Mouse (Mus musculus): ENCODE results near the gene Gxylt1.

DNA sequence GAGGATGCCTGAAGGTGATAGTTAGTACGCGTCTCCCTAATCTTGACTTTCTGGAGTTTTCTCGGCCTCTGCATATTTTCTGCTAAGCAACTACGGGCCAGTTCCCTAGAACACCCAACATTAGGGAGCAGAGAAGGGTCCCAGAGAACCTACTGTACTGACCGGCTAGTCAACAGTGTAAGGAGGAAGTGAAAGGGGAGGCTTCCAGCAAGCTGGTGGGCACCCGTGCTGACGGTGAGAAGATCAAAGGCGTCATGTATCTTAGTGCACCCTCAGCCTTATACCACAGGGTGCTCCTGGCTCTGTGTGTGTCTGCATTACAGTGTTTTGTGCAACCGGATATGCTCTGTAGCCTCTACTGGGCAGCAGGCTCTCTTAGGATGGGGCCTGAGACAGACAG is 62.4 kb downstream of the Gxylt1 start:
- TF ChIP-seq POLR2A (IDR thresholded peaks at IDR 0.05; ENCODE audit: extremely low read depth, insufficient read depth, low read length) (no peak), CTCF (IDR thresholded peaks at IDR 0.05; ENCODE audit: low read depth, low read length) (no peak)

All from liver, adult 2 months (tissue).